Mouse (Mus musculus) erythroblast, embryonic 14.5 days (primary cell): ENCODE measurements around the gene Nedd1.

Experiments
- GATA1 ChIP-seq: IDR thresholded peaks from 2 replicates; pipeline ENCODE4 v1.6.1; 2012; ENCODE audit warnings: low read length, inconsistent platforms, mixed read lengths
- TAL1 ChIP-seq: IDR thresholded peaks from 3 replicates; pipeline ENCODE4 v1.6.1; 2012; ENCODE audit warnings: low read length, inconsistent platforms, mixed read lengths

DNA sequence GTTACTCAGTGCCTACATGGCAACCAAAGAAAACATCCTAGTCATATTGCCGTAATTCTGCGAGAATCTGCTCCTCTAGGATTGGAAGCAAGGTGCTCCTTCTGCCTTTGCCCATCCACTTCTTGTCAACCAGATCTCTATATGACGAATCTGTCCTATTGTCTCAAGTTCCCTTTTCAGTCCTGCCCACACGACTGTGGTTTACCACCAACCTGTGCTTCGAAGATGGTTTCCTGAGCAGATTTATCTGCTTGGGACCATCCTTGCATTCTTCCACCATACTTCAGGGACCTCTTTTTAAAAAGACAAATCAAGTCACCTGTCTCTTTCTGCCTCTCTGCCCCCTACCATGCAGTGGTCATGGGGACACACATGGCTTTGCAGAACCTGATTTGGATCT, 56.9 kb downstream of the Nedd1 start:
- TF ChIP-seq GATA1 = no peak
- no peak for TF ChIP-seq TAL1
